Mouse (Mus musculus): ENCODE results near the gene Ldlrad2.
"Not testable (repeated sequence)": the region's sequence is repeated elsewhere in the genome, so short reads cannot be mapped to it uniquely, and the experiment has no call there.

Ldlrad2 gene

GRCm38 (mm10) chr4:137574469-137574868 lies at the start of gene Ldlrad2:
Gene Ldlrad2, minus strand, starts transcription at chr4:137574569.
- no peak for DNase-seq

GRCm38 (mm10) chr4:137622847-137623246 lies 48.5 kb upstream of the Ldlrad2 start:
- no peak for DNase-seq

- DNase-seq = no peak
These were observed 35.9 kb upstream of the Ldlrad2 start for GRCm38 (mm10) chr4:137610256-137610655.

GRCm38 (mm10) chr4:137609702-137610101 lies 35.3 kb upstream of the Ldlrad2 start:
- no peak for DNase-seq

- DNase-seq = no peak
These were observed 34.9 kb upstream of the Ldlrad2 start for GRCm38 (mm10) chr4:137609281-137609680.

- no peak for DNase-seq
These were observed 32.7 kb upstream of the Ldlrad2 start for GRCm38 (mm10) chr4:137607023-137607422.

- no peak for DNase-seq
These were observed 29.2 kb upstream of the Ldlrad2 start for GRCm38 (mm10) chr4:137603449-137604171.

GRCm38 (mm10) chr4:137598577-137598976 lies 24.2 kb upstream of the Ldlrad2 start:
- no peak for DNase-seq

GRCm38 (mm10) chr4:137597098-137597630 lies 22.8 kb upstream of the Ldlrad2 start:
- DNase-seq = no peak

GRCm38 (mm10) chr4:137594496-137595270 lies 20.3 kb upstream of the Ldlrad2 start:
- DNase-seq = no peak

GRCm38 (mm10) chr4:137593601-137594495 lies 19.5 kb upstream of the Ldlrad2 start, which contains the start of gene Usp48:
Gene Usp48, plus strand, starts transcription at chr4:137593755.
- peak; percentile 98 for DNase-seq

GRCm38 (mm10) chr4:137590961-137591360 lies 16.6 kb upstream of the Ldlrad2 start:
- no peak for DNase-seq

- DNase-seq = no peak
These were observed 15.2 kb upstream of the Ldlrad2 start for GRCm38 (mm10) chr4:137589586-137589985.

GRCm38 (mm10) chr4:137589095-137589494 lies 14.7 kb upstream of the Ldlrad2 start:
- DNase-seq = not testable (repeated sequence)

- DNase-seq = no peak
These were observed 7.4 kb upstream of the Ldlrad2 start for GRCm38 (mm10) chr4:137581815-137582214.

GRCm38 (mm10) chr4:137580299-137580698 lies 5.9 kb upstream of the Ldlrad2 start:
- DNase-seq = no peak

GRCm38 (mm10) chr4:137579789-137580188 lies 5.4 kb upstream of the Ldlrad2 start:
- no peak for DNase-seq

GRCm38 (mm10) chr4:137578181-137578845 lies 3.9 kb upstream of the Ldlrad2 start:
- DNase-seq = peak; percentile 82

- DNase-seq = no peak
These were observed 3.1 kb upstream of the Ldlrad2 start for GRCm38 (mm10) chr4:137577486-137577885.

- DNase-seq = no peak
These were observed 4.5 kb downstream of the Ldlrad2 start for GRCm38 (mm10) chr4:137569873-137570272.

- no peak for DNase-seq
These were observed 17.6 kb downstream of the Ldlrad2 start for GRCm38 (mm10) chr4:137556673-137557210.

- peak; percentile 68 for DNase-seq
These were observed 20.9 kb downstream of the Ldlrad2 start for GRCm38 (mm10) chr4:137553466-137553865.

All from cerebellum, adult 8-10 months (tissue).